Mouse (Mus musculus) heart, postnatal 14 days (tissue): ENCODE data around the gene Aak1. TPM values are rescaled to one million over a fixed set of nuclear protein-coding genes. Genes with fewer than 3 reads are reported as not detected.
A peak's percentile ranks its signal among the peaks of the same experiment; 100 is the strongest.
"Not testable (repeated sequence)": the region's sequence is repeated elsewhere in the genome, so short reads cannot be mapped to it uniquely, and the experiment has no call there.

Experiments
- DNase-seq, 2 experiments: peaks; one replicate each; pipeline ENCODE4 v3.0.0; 2021 to 2022
- intact Hi-C: fragments of 180-260 bp; cut with DNase I; formaldehyde crosslinking; loops from one replicate; pipeline ENCODE4 v1.15.1; 2025
- total RNA-seq, 2 experiments: library from RNA; stranded (reverse); gene quantifications; 2 replicates each; pipeline ENCODE4 v1.2.3; 2021

The Aak1 gene
- total RNA-seq, 2 experiments from 2014 or later, result 89.4 to 100 TPM

GRCm38 (mm10) chr6:86997360-86997759, 148.0 kb downstream of the Aak1 start:
- intact Hi-C loops, result no loop called here
- DNase-seq, result no peak

- no peak for DNase-seq
- intact Hi-C loops, result loop anchor here (5.0 kb wide), 1 partner anchor 190 kb away; no protein-coding TSS in a partner anchor
Observed at GRCm38 (mm10) chr6:87001995-87002394, 152.7 kb downstream of the Aak1 start.

GRCm38 (mm10) chr6:87002521-87003055, 153.3 kb downstream of the Aak1 start:
- intact Hi-C loops, result loop anchor here (5.0 kb wide), 1 partner anchor 190 kb away; no protein-coding TSS in a partner anchor
- DNase-seq, result peak; percentile 83 to 91

- intact Hi-C loops, result loop anchor here (5.0 kb wide), 1 partner anchor 192 kb away; no protein-coding TSS in a partner anchor
- no peak for DNase-seq
Observed at GRCm38 (mm10) chr6:87004099-87004498, 154.8 kb downstream of the Aak1 start.

GRCm38 (mm10) chr6:87005577-87005976, 156.3 kb downstream of the Aak1 start:
- DNase-seq, result no peak
- intact Hi-C loops, result no loop called here

- intact Hi-C loops, result no loop called here
- DNase-seq, result no peak
Observed at GRCm38 (mm10) chr6:87008887-87009286, 159.6 kb downstream of the Aak1 start, which contains the start of gene Nfu1. TSS of gene Nfu1 (plus strand) at chr6:87009236.

- intact Hi-C loops, result no loop called here
- DNase-seq, result peak; percentile 96 to 97
Observed at GRCm38 (mm10) chr6:87009692-87010328, 160.5 kb downstream of the Aak1 start.

GRCm38 (mm10) chr6:87016916-87017315, 167.6 kb downstream of the Aak1 start:
- peak; percentile 35 to 56 for DNase-seq
- intact Hi-C loops, result no loop called here

GRCm38 (mm10) chr6:87018874-87019273, 169.6 kb downstream of the Aak1 start:
- intact Hi-C loops, result no loop called here
- no peak for DNase-seq

GRCm38 (mm10) chr6:87021791-87022190, 172.5 kb downstream of the Aak1 start:
- intact Hi-C loops, result no loop called here
- no peak for DNase-seq

- DNase-seq, result no peak
- intact Hi-C loops, result no loop called here
Observed at GRCm38 (mm10) chr6:87026980-87027379, 177.7 kb downstream of the Aak1 start.

- intact Hi-C loops, result no loop called here
- no peak for DNase-seq
Observed at GRCm38 (mm10) chr6:87028881-87029280, 179.6 kb downstream of the Aak1 start.

- intact Hi-C loops, DNase-seq: not testable (repeated sequence)
Observed at GRCm38 (mm10) chr6:87031310-87031709, 182.0 kb downstream of the Aak1 start.

- intact Hi-C loops, result no loop called here
Observed at GRCm38 (mm10) chr6:87032401-87032800, 183.1 kb downstream of the Aak1 start.

GRCm38 (mm10) chr6:87034395-87034794, 185.1 kb downstream of the Aak1 start:
- intact Hi-C loops, result no loop called here
- no peak for DNase-seq

More at GRCm38 (mm10) chr6:87032401-87032800, 183.1 kb downstream of the Aak1 start:
- no peak for DNase-seq

- DNase-seq, result no peak
Observed at GRCm38 (mm10) chr6:87037826-87038620, 188.7 kb downstream of the Aak1 start.

GRCm38 (mm10) chr6:87039161-87039560, 189.8 kb downstream of the Aak1 start:
- DNase-seq, result no peak
- intact Hi-C loops, result no loop called here

More at GRCm38 (mm10) chr6:87037826-87038620, 188.7 kb downstream of the Aak1 start:
- intact Hi-C loops, result no loop called here

GRCm38 (mm10) chr6:87040971-87041370, 191.7 kb downstream of the Aak1 start:
- intact Hi-C loops, result no loop called here
- DNase-seq, result no peak

- DNase-seq, result no peak
- intact Hi-C loops, result no loop called here
Observed at GRCm38 (mm10) chr6:87041431-87041830, 192.1 kb downstream of the Aak1 start.

GRCm38 (mm10) chr6:87042004-87042336, 192.7 kb downstream of the Aak1 start:
- intact Hi-C loops, result no loop called here
- DNase-seq, result no peak
